Mouse (Mus musculus): ENCODE measurements around the gene Fxr2. TPM values are rescaled to one million over a fixed set of nuclear protein-coding genes. Genes with fewer than 3 reads are reported as not detected.
A peak's percentile ranks its signal among the peaks of the same experiment; 100 is the strongest.

The Fxr2 gene
- total RNA-seq, 2 experiments from 2014 or later, result 69.2 to 71.6 TPM

- DNase-seq, result no peak
- intact Hi-C loops (cut with DNase I), result loop anchor here (5.0 kb wide), 1 partner anchor 197 kb away; the partner anchor contains the start of gene Tmem95
Measured at GRCm38 (mm10) chr11:69680136-69680855, 47.5 kb downstream of the Fxr2 start.

GRCm38 (mm10) chr11:69681314-69682208, 48.8 kb downstream of the Fxr2 start, which contains the start of gene Senp3:
TSS of gene Senp3 (minus strand) at chr11:69682084.
- intact Hi-C loops (cut with DNase I), result loop anchor here (2.0 to 5.0 kb wide), 2 partner anchors 73 to 196 kb away; partner anchors contain the start of gene Tmem95
- DNase-seq, result peak; percentile 97 to 98

GRCm38 (mm10) chr11:69682209-69682839, 49.5 kb downstream of the Fxr2 start:
- DNase-seq, result no peak
- intact Hi-C loops (cut with DNase I), result loop anchor here (2.0 to 5.0 kb wide), 2 partner anchors 72 to 195 kb away; partner anchors contain the start of gene Tmem95

DNA sequence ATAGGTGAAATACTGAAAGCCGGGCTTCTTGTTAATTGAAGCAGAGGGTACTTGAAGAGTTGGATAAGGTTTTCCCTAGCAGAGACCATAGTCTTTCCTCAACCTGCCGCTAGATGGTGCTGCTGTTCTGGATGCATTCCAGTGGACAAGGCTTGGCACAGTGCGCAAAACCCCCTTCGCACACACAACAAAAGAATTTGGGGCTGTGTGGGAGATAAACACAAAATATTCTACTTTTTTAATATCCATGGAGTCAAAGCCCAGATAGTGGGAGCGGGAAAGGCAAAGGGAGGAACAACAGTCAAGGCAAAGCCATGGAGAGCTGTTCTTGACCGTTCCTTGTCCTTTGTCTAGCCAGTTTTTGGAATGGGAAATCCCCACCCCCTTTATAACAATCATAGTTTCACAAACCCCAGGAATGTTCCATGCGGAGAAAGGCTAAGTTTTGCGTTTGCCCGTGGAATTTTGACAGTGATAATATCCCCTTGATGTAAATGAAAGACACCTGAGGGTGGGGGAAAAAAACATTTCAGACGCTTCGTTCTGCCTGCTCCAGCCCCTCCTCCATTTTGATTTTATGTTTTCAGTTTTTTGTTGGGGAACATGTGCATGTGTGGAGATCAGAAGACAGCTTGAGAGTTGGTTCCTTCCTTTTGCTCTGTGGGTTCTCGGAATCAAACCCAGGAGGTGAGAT, 50.2 kb downstream of the Fxr2 start:
- intact Hi-C loops (cut with DNase I), result loop anchor here (1.0 to 5.0 kb wide), 3 partner anchors 32 to 194 kb away; partner anchors contain the start of gene Tmem95
- DNase-seq, result peak; percentile 91 to 95

DNA sequence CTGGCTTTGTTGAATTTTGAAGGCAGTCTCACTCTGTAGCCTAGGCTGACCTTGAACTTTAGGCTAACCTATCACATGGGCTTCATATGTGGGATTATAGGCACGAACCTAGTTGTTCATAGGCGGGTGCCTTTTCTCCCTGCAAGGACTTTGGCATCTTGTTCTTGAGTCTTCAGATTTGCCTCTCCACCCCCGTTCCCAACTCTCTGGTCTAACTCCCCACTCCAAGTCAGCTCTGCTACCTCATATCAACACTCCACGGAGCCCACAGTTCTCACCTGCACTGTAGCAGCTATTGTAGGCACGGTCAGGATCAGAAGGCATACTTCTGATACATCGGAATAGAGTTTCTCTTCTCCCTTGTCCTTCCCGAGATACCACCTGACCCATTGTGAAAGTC, 50.8 kb downstream of the Fxr2 start:
- intact Hi-C loops (cut with DNase I), result loop anchor here (1.0 to 5.0 kb wide), 3 partner anchors 32 to 194 kb away; partner anchors contain the start of gene Tmem95
- DNase-seq, result no peak

GRCm38 (mm10) chr11:69684128-69684745, 51.4 kb downstream of the Fxr2 start:
- intact Hi-C loops (cut with DNase I), result loop anchor here (5.0 kb wide), 1 partner anchor 193 kb away; the partner anchor contains the start of gene Tmem95
- DNase-seq, result no peak

GRCm38 (mm10) chr11:69684936-69685335, 52.1 kb downstream of the Fxr2 start:
- intact Hi-C loops (cut with DNase I), result loop anchor here (5.0 kb wide), 1 partner anchor 192 kb away; the partner anchor contains the start of gene Tmem95
- no peak for DNase-seq

- DNase-seq, result peak; percentile 81 to 85
- intact Hi-C loops (cut with DNase I), result no loop called here
Measured at GRCm38 (mm10) chr11:69685526-69686148, 52.8 kb downstream of the Fxr2 start, which contains the start of gene Tnfsf13. TSS of gene Tnfsf13 (minus strand) at chr11:69685784.

- intact Hi-C loops (cut with DNase I), result no loop called here
Measured at GRCm38 (mm10) chr11:69686377-69686776, 53.6 kb downstream of the Fxr2 start.

GRCm38 (mm10) chr11:69687061-69687460, 54.3 kb downstream of the Fxr2 start:
- intact Hi-C loops (cut with DNase I), result no loop called here

More at GRCm38 (mm10) chr11:69686377-69686776, 53.6 kb downstream of the Fxr2 start:
- DNase-seq, result peak; percentile 88 to 92

GRCm38 (mm10) chr11:69689891-69690290, 57.1 kb downstream of the Fxr2 start:
- DNase-seq, result no peak
- intact Hi-C loops (cut with DNase I), result no loop called here

More at GRCm38 (mm10) chr11:69687061-69687460, 54.3 kb downstream of the Fxr2 start:
- DNase-seq, result no peak

- DNase-seq, result no peak
- intact Hi-C loops (cut with DNase I), result no loop called here
Measured at GRCm38 (mm10) chr11:69692196-69692811, 59.5 kb downstream of the Fxr2 start.

DNA sequence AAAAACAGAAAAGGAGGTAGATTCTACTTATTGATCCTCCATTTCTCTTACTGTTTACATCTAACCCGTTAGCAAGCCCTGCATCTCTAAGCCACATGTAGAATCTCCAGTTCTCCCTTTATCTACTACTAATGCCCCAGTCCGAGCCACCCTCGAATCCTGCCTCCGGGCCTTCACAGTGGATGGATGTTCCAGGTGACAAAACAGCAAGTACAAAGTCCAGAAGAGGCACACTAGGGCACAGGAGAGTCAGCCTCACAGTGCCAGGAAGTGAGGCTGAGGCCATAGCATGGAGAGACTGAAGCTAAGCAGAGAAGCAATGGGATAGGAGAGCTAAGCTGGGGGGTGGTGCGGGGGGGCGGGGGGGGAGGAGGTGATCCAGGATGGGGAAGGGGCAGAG, 60.1 kb downstream of the Fxr2 start:
- DNase-seq, result no peak
- intact Hi-C loops (cut with DNase I), result no loop called here

- DNase-seq, result peak in 1 of 2 experiments; percentile 13
- intact Hi-C loops (cut with DNase I), result no loop called here
Measured at GRCm38 (mm10) chr11:69693421-69693965, 60.7 kb downstream of the Fxr2 start.

DNA sequence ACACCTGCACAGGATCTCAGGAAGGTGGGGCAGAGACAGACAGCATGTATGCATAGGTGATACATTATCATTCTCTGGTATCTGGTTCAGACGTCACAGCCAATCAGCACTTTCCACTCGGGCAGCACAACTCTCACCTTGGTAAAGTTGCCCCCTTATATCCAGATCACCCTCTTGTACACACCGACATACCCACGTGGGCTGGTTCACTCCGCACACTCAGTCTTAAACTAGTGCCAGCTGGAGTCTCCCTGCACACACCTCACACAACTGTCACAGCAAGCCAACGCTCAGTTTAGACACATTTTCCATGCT, 62.2 kb downstream of the Fxr2 start:
- DNase-seq, result no peak
- intact Hi-C loops (cut with DNase I), result no loop called here

GRCm38 (mm10) chr11:69695361-69696181, 62.8 kb downstream of the Fxr2 start, which contains the start of the genes Tnfsf12 and Tnfsfm13:
TSS of gene Tnfsf12 (minus strand) at chr11:69695849.
TSS of gene Tnfsfm13 (minus strand) at chr11:69696098.
- intact Hi-C loops (cut with DNase I), result no loop called here
- DNase-seq, result peak; percentile 84 to 85

GRCm38 (mm10) chr11:69697396-69697795, 64.6 kb downstream of the Fxr2 start:
- intact Hi-C loops (cut with DNase I), result no loop called here
- no peak for DNase-seq

Data from heart, postnatal 14 days (tissue).